Mouse (Mus musculus): ENCODE data around the gene Astn2.

GRCm38 (mm10) chr4:66344632-66345031, 59.8 kb downstream of the Astn2 start:
- TF ChIP-seq GATA1 (IDR thresholded peaks at IDR 0.05; ENCODE audit: borderline replicate concordance, low read length) (no peak), FLI1 (IDR thresholded peaks at IDR 0.05; ENCODE audit: low read length) (no peak)
